Mouse (Mus musculus) myocyte (in vitro differentiated cells): ENCODE measurements around the gene Zik1.

Source experiments
- CEBPB ChIP-seq: IDR thresholded peaks from 2 replicates; pipeline ENCODE4 v1.6.1; 2011; ENCODE audit warnings: mild to moderate bottlenecking, moderate library complexity; ENCODE audit not compliant: poor library complexity, insufficient read depth, severe bottlenecking
- E2F4 ChIP-seq: IDR thresholded peaks from one replicate; pipeline ENCODE4 v1.6.1; 2011; ENCODE audit warnings: mild to moderate bottlenecking, control low read depth, moderate library complexity; ENCODE audit not compliant: insufficient read depth
- MAX ChIP-seq: IDR thresholded peaks from one replicate; pipeline ENCODE4 v1.6.1; 2011; ENCODE audit warnings: low read depth, mild to moderate bottlenecking, control low read depth
- MYOD1 ChIP-seq, 3 experiments: IDR thresholded peaks; one replicate each; pipeline ENCODE4 v1.6.1; 2011; ENCODE audit warnings: control low read depth in 2 of 3, low read depth in 2 of 3, mild to moderate bottlenecking in 2 of 3, moderate library complexity in 1 of 3; ENCODE audit not compliant: insufficient read length in 2 of 3, control insufficient read depth in 1 of 3
- POLR2A ChIP-seq: IDR thresholded peaks from one replicate; pipeline ENCODE4 v1.6.1; 2011; ENCODE audit warnings: low read depth, mild to moderate bottlenecking, control low read depth, moderate library complexity; ENCODE audit not compliant: insufficient read length
- POLR2AphosphoS2 ChIP-seq: IDR thresholded peaks from one replicate; pipeline ENCODE4 v1.6.1; 2011; ENCODE audit warnings: low read depth, control low read depth; ENCODE audit not compliant: insufficient read length
- TCF12 ChIP-seq: IDR thresholded peaks from one replicate; pipeline ENCODE4 v1.6.1; 2011; ENCODE audit warnings: mild to moderate bottlenecking, control low read depth; ENCODE audit not compliant: poor library complexity, insufficient read depth, severe bottlenecking
- TCF3 ChIP-seq: IDR thresholded peaks from one replicate; pipeline ENCODE4 v1.6.1; 2011; ENCODE audit warnings: low read depth, control low read depth; ENCODE audit not compliant: insufficient read length

DNA sequence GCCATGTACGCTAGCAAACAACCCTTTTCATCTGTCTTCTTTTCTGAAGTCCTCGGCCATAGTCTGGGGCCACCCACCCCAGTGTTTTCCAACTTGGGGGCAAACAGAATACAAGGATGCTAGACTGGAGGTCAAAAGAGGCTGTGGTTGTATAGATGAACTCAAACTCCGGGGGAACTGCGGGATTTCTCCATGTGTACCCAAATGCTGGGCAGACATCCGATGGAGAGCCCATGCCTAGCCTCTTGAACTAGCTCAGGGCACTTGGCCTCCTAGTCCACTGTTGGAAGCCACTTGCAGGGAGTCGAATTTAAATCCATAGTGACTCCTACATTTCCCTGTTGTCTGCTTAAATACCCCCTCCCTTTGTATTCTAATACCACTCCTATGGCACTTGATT lies 384 bp upstream of the Zik1 start:
- TF ChIP-seq MYOD1 (IDR thresholded peaks at IDR 0.05; ENCODE audit: control insufficient read depth in 1 of 3, insufficient read length in 2 of 3, low read depth in 2 of 3) (no peak), POLR2A (no peak), CEBPB (no peak), MAX (no peak), E2F4 (no peak), TCF12 (no peak), POLR2AphosphoS2 (no peak), TCF3 (no peak)
